Comparison of ENCODE assay signal across 24 mouse cellular contexts in the genomic region with DNA sequence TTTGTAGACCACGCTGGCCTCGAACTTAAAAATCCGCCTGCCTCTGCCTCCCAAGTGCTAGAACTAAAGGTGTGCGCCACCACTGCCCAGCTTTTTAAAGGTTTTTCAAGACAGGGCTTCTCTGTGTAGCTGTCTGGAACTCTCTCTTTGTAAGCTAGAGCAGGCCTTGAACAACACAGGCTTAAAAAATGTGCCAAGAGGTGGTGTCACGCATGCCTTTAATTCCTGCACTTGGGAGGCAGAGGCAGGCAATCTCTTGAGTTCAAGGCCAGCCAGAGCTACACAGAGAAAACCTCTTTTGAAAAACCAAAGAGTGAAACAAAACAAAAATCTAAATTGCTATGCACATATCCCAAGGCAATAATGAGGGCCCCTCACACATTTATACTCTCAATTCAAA. TPM values are rescaled to one million over a fixed set of nuclear protein-coding genes. Genes with fewer than 3 reads are reported as not detected.
DNase-seq lines count a peak whose midpoint lies in the region; ATAC-seq and TF ChIP-seq lines count a peak whose summit lies in the region.
"Had no signal": no experiment of that assay in that cellular context is flagged by ENCODE, and none has a peak within 500 bp of the region (broad histone marks: within the 10 kb centered on the region; RNA-seq: fewer than 3 reads in every experiment).

No protein-coding gene starts in this region.

- no peak for ATAC-seq in lung, postnatal 0 days
- ATAC-seq: forebrain, embryonic 14.5 days; forebrain, embryonic 16.5 days had no signal

- 98% methylated on average over 5 of the region's 5 CpGs for WGBS in macrophage (ENCODE audit: missing documents)
- WGBS in lung, postnatal 0 days = 91% methylated on average over 5 of the region's 5 CpGs
- WGBS in heart, adult 2 months = 93% methylated on average over 5 of the region's 5 CpGs

- no peaks in the 10 kb centered on the region for H3K27me3 ChIP-seq in lung, postnatal 0 days (replicated peaks; ENCODE audit: insufficient read depth, low read length)
- H3K27me3 ChIP-seq in heart, adult 2 months (ENCODE audit: control insufficient read depth, insufficient read depth, low read length) = no peaks in the 10 kb centered on the region
- H3K27me3 ChIP-seq: embryonic facial prominence, embryonic 12.5 days had no signal

- H3K9me3 ChIP-seq in lung, postnatal 0 days (ENCODE audit: low read length) = no peaks in the 10 kb centered on the region
- H3K9me3 ChIP-seq: embryonic facial prominence, embryonic 10.5 days; embryonic facial prominence, embryonic 12.5 days; G1E had no signal

- intact Hi-C loops in heart, adult 2 months (cut with DNase I) = no loop called here

- H3K79me2 ChIP-seq in macrophage (ENCODE audit: inconsistent target) = no peaks in the 10 kb centered on the region
- no peaks in the 10 kb centered on the region for H3K79me2 ChIP-seq in heart, adult 2 months (replicated peaks; ENCODE audit: control insufficient read depth, insufficient read depth, low read length)

- DNase-seq in R1 (ENCODE audit: low read depth, low spot score) = peak; percentile 52
- DNase-seq in retina, postnatal 1 day = peak; percentile 23
- DNase-seq in lung, postnatal 0 days (ENCODE audit: low spot score) = no peak
- no peak for DNase-seq in heart, adult 2 months
- DNase-seq in thymus, postnatal 25 days = no peak
- DNase-seq: adrenal gland, adult 2 months; adrenal gland, postnatal 10 days; adrenal gland, postnatal 36 days; cerebellum, adult 11-12 months; cerebellum, adult 2 months; cerebellum, adult 9-10 months; cerebellum, postnatal 10 days; cerebellum, postnatal 25 days had no signal

- no peak for TF ChIP-seq CTCF in lung, postnatal 0 days (IDR thresholded peaks at IDR 0.05)
- no peak for TF ChIP-seq CTCF in heart, adult 2 months (IDR thresholded peaks at IDR 0.05)

- no peak overlapping the region for H3K4me3 ChIP-seq in macrophage (ENCODE audit: inconsistent target)
- H3K4me3 ChIP-seq in lung, postnatal 0 days (ENCODE audit: low read depth, low read length) = no peak overlapping the region
- H3K4me3 ChIP-seq in heart, adult 2 months = no peak overlapping the region
- H3K4me3 ChIP-seq: embryonic facial prominence, embryonic 10.5 days; embryonic facial prominence, embryonic 12.5 days had no signal

- TF ChIP-seq EP300 in lung, postnatal 0 days (IDR thresholded peaks at IDR 0.05) = no peak
- TF ChIP-seq EP300 in heart, adult 2 months (IDR thresholded peaks at IDR 0.05; ENCODE audit: insufficient read depth, low read depth, low read length) = no peak

- H3K4me1 ChIP-seq in lung, postnatal 0 days (ENCODE audit: insufficient read depth, low read depth, low read length) = no peaks in the 10 kb centered on the region
- H3K4me1 ChIP-seq in heart, adult 2 months (ENCODE audit: control insufficient read depth, insufficient read depth, low read length) = no peaks in the 10 kb centered on the region
- H3K4me1 ChIP-seq: embryonic facial prominence, embryonic 10.5 days; embryonic facial prominence, embryonic 12.5 days had no signal

- no peaks in the 10 kb centered on the region for H3K36me3 ChIP-seq in macrophage (ENCODE audit: inconsistent target)
- no peaks in the 10 kb centered on the region for H3K36me3 ChIP-seq in lung, postnatal 0 days (ENCODE audit: insufficient read depth, low read length)
- no peaks in the 10 kb centered on the region for H3K36me3 ChIP-seq in heart, adult 2 months (ENCODE audit: control insufficient read depth, insufficient read depth, low read length)
- H3K36me3 ChIP-seq: embryonic facial prominence, embryonic 10.5 days; embryonic facial prominence, embryonic 12.5 days; G1E had no signal

- H3K4me2 ChIP-seq in lung, postnatal 0 days (replicated peaks; ENCODE audit: low read depth, low read length) = no peak overlapping the region
- H3K4me2 ChIP-seq: embryonic facial prominence, embryonic 12.5 days had no signal

- H3K9ac ChIP-seq in lung, postnatal 0 days (replicated peaks; ENCODE audit: low read depth) = no peak overlapping the region
- no peak overlapping the region for H3K9ac ChIP-seq in heart, adult 2 months (ENCODE audit: low read depth, low read length)
- H3K9ac ChIP-seq: embryonic facial prominence, embryonic 12.5 days had no signal

- peak overlapping the region; percentile 55 for H3K27ac ChIP-seq in macrophage
- H3K27ac ChIP-seq in lung, postnatal 0 days (ENCODE audit: low read length) = no peak overlapping the region
- no peak overlapping the region for H3K27ac ChIP-seq in heart, adult 2 months
- H3K27ac ChIP-seq: embryonic facial prominence, embryonic 10.5 days; embryonic facial prominence, embryonic 12.5 days had no signal

- TF ChIP-seq POLR2A in heart, adult 2 months (IDR thresholded peaks at IDR 0.05; ENCODE audit: insufficient read depth, low read depth, low read length) = no peak

RNA-seq across cellular contexts. Expression of a gene that starts 28.9 kb away (rescaled TPM):
- total RNA-seq in macrophage (2018; cell fraction: chromatin; rRNA removed) = not detected
- not detected for total RNA-seq in macrophage (2018; cell fraction: cytosol; rRNA removed)
- not detected for total RNA-seq in macrophage (2018; cell fraction: nucleus; rRNA removed)
- polyA plus RNA-seq in macrophage (2018) = not detected in 3 replicates
- not detected in 2 replicates for polyA plus RNA-seq in lung, postnatal 0 days (2015; fragmentation: Nextera tagmentation; extraction: Ambion mirVana)
- total RNA-seq in heart, adult 2 months (2021) = not detected
- polyA plus RNA-seq in heart, adult 2 months (2012; rRNA removed) = 0.51 and 0.64 TPM in 2 replicates
- total RNA-seq: adrenal gland, adult 2 months; adrenal gland, postnatal 10 days; adrenal gland, postnatal 36 days; G1E had no signal
- polyA plus RNA-seq: adrenal gland, adult 2 months; embryonic facial prominence, embryonic 10.5 days; embryonic facial prominence, embryonic 12.5 days; embryonic facial prominence, embryonic 14.5 days; forebrain, embryonic 11.5 days; forebrain, embryonic 14.5 days; forebrain, embryonic 16.5 days; G1E had no signal

RNA-seq across cellular contexts. Expression of a gene that starts 34.8 kb away (rescaled TPM):
- 1,000 to 10,000 TPM in 11 of 26 experiments, 100 to 1,000 TPM in 15; 166 to 3,228 (median 638) TPM for total RNA-seq in macrophage (2018; cell fraction: chromatin; rRNA removed)
- total RNA-seq in macrophage (2018; cell fraction: cytosol; rRNA removed) = 100 to 1,000 TPM in 9 of 26 experiments, 10 to 100 TPM in 17; 29.3 to 430 (median 82.6) TPM
- 1,000 to 10,000 TPM in 2 of 26 experiments, 100 to 1,000 TPM in 23, 10 to 100 TPM in 1; 94.1 to 1,525 (median 507) TPM for total RNA-seq in macrophage (2018; cell fraction: nucleus; rRNA removed)
- polyA plus RNA-seq in macrophage (2018) = 24.4 to 49.9 TPM (median 30.3 TPM) in 3 replicates
- polyA plus RNA-seq in lung, postnatal 0 days (2015; fragmentation: Nextera tagmentation; extraction: Ambion mirVana) = 30.0 and 31.2 TPM in 2 replicates
- total RNA-seq in heart, adult 2 months (2021) = 10 to 100 TPM; 36.4 to 36.7 TPM
- polyA plus RNA-seq in heart, adult 2 months (2012; rRNA removed) = 38.6 and 44.6 TPM in 2 replicates

RNA-seq across cellular contexts. Expression of a gene that starts 46.9 kb away (rescaled TPM):
- not detected for total RNA-seq in macrophage (2018; cell fraction: chromatin; rRNA removed)
- not detected for total RNA-seq in macrophage (2018; cell fraction: cytosol; rRNA removed)
- not detected for total RNA-seq in macrophage (2018; cell fraction: nucleus; rRNA removed)
- not detected in 3 replicates for polyA plus RNA-seq in macrophage (2018)
- polyA plus RNA-seq in lung, postnatal 0 days (2015; fragmentation: Nextera tagmentation; extraction: Ambion mirVana) = not detected in 2 replicates
- not detected for total RNA-seq in heart, adult 2 months (2021)
- not detected in 2 replicates for polyA plus RNA-seq in heart, adult 2 months (2012; rRNA removed)
- total RNA-seq: adrenal gland, adult 2 months; adrenal gland, postnatal 10 days; adrenal gland, postnatal 36 days; G1E had no signal
- polyA plus RNA-seq: adrenal gland, adult 2 months; C2C12; cortical plate, adult 2 months; embryonic facial prominence, embryonic 10.5 days; embryonic facial prominence, embryonic 12.5 days; embryonic facial prominence, embryonic 14.5 days; forebrain, embryonic 14.5 days; forebrain, embryonic 16.5 days; frontal cortex, adult 2 months; G1E had no signal

RNA-seq across cellular contexts. Expression of a gene that starts 52.2 kb away (rescaled TPM):
- total RNA-seq in macrophage (2018; cell fraction: chromatin; rRNA removed) = 1,000 to 10,000 TPM in 12 of 26 experiments, 100 to 1,000 TPM in 14; 735 to 2,155 (median 938) TPM
- total RNA-seq in macrophage (2018; cell fraction: cytosol; rRNA removed) = 100 to 1,000 TPM; 243 to 406 (median 320) TPM
- 1,000 to 10,000 TPM in 1 of 26 experiments, 100 to 1,000 TPM in 25; 403 to 1,047 (median 492) TPM for total RNA-seq in macrophage (2018; cell fraction: nucleus; rRNA removed)
- 290 to 353 TPM (median 316 TPM) in 3 replicates for polyA plus RNA-seq in macrophage (2018)
- 3.5 and 3.7 TPM in 2 replicates for polyA plus RNA-seq in lung, postnatal 0 days (2015; fragmentation: Nextera tagmentation; extraction: Ambion mirVana)
- total RNA-seq in heart, adult 2 months (2021) = 1 to 10 TPM; 3.6 to 4.2 TPM
- 4.0 and 4.3 TPM in 2 replicates for polyA plus RNA-seq in heart, adult 2 months (2012; rRNA removed)

Comparison
In these comparisons a context has a peak if more than half of its experiments do, and no peak if none do; other contexts are left out.
1. DNase-seq: peak in R1 (single experiment) and retina, postnatal 1 day (single experiment); none in lung, postnatal 0 days (single experiment), heart, adult 2 months (0 of 2) and thymus, postnatal 25 days (single experiment).